In the genomic region with DNA sequence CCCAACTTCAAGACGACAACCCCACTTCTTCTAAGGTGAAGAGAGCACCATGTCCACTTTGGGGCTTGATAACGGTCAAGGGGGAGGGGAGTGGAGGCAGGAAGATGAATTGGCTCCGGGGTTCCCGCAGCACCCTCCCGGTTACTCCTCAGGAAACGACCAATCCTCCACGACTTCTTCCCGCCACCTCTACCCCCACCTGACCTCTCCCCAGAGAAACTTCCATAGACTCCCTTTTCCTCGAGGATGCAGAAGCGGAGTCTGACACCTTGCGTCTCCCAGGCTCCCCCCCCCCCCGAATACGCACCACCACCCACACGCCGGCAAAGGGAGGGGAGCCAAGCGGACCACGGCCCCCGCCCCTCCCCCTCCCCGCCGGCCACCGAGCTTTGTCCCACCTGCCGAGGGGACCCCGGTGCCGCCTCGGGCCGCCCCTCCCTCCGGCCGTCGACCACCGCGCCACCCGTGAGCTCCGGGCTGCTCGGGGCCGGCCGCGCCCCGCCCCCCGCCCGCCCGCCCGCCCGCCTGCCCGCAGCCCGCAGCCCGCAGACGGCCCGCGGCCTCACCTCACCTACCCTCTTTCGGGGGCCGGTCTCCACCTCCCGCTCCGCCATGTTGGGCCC, we compare ENCODE assay signal across 8 mouse cellular contexts. TPM values are rescaled to one million over a fixed set of nuclear protein-coding genes. Genes with fewer than 3 reads are reported as not detected.
DNase-seq lines count a peak whose midpoint lies in the region; ATAC-seq and TF ChIP-seq lines count a peak whose summit lies in the region.

No protein-coding gene starts in this region.

- no peaks in the 10 kb centered on the region for H3K36me3 ChIP-seq in forebrain, embryonic 14.5 days (ENCODE audit: control insufficient read depth, insufficient read depth, low read length)
- H3K36me3 ChIP-seq in hindbrain, embryonic 15.5 days = no peaks in the 10 kb centered on the region
- H3K36me3 ChIP-seq in midbrain, embryonic 15.5 days (replicated peaks) = no peaks in the 10 kb centered on the region

- ATAC-seq in forebrain, embryonic 14.5 days = peak; percentile 11; the same call in 1 of the 2 replicates
- peak; percentile 23; the same call in 1 of the 2 replicates for ATAC-seq in hindbrain, embryonic 15.5 days (ENCODE audit: low FRiP score, low read depth)
- ATAC-seq in midbrain, embryonic 15.5 days (replicated peaks) = peak; percentile 38

- H3K27ac ChIP-seq in left cerebral cortex, adult 2 months = peak overlapping the region; percentile 93
- H3K27ac ChIP-seq in forebrain, embryonic 14.5 days (ENCODE audit: low read depth, low read length) = peak overlapping the region; percentile 98
- H3K27ac ChIP-seq in hindbrain, embryonic 15.5 days (replicated peaks) = peak overlapping the region; percentile 100
- H3K27ac ChIP-seq in midbrain, embryonic 15.5 days = peak overlapping the region; percentile 95

- 0% methylated on average over 25 of the region's 53 CpGs for WGBS in forebrain, embryonic 14.5 days
- WGBS in hindbrain, embryonic 15.5 days = 3% methylated on average over 28 of the region's 53 CpGs
- 1% methylated on average over 17 of the region's 53 CpGs for WGBS in midbrain, embryonic 15.5 days

- peak overlapping the region; percentile 68 for H3K4me3 ChIP-seq in left cerebral cortex, adult 2 months
- peak overlapping the region; percentile 91 for H3K4me3 ChIP-seq in forebrain, embryonic 14.5 days (ENCODE audit: low read depth, low read length)
- peak overlapping the region; percentile 98 for H3K4me3 ChIP-seq in hindbrain, embryonic 15.5 days
- H3K4me3 ChIP-seq in midbrain, embryonic 15.5 days = peak overlapping the region; percentile 58

- no peaks in the 10 kb centered on the region for H3K9me3 ChIP-seq in forebrain, embryonic 14.5 days (replicated peaks; ENCODE audit: control insufficient read depth, low read length)
- no peaks in the 10 kb centered on the region for H3K9me3 ChIP-seq in hindbrain, embryonic 15.5 days
- H3K9me3 ChIP-seq in midbrain, embryonic 15.5 days = no peaks in the 10 kb centered on the region

- peak in 1 of 2 experiments; percentile 12 for DNase-seq in left cerebral cortex, adult 2 months (ENCODE audit: extremely low spot score in 1 of 2, low spot score in 2 of 2)
- no peak for DNase-seq in left cerebral cortex, adult 11 months (ENCODE audit: low spot score)
- DNase-seq in cerebellum, adult 11-12 months = peak; percentile 39
- peak; percentile 16 for DNase-seq in forebrain, embryonic 14.5 days (ENCODE audit: low spot score)
- DNase-seq in liver = peak; percentile 32
- DNase-seq in thymus, postnatal 0 days (ENCODE audit: low spot score) = peak; percentile 3

- no peaks in the 10 kb centered on the region for H3K27me3 ChIP-seq in forebrain, embryonic 14.5 days (replicated peaks; ENCODE audit: control insufficient read depth, insufficient read depth, low read length)
- H3K27me3 ChIP-seq in hindbrain, embryonic 15.5 days = no peaks in the 10 kb centered on the region
- no peaks in the 10 kb centered on the region for H3K27me3 ChIP-seq in midbrain, embryonic 15.5 days (replicated peaks)

- H3K9ac ChIP-seq in forebrain, embryonic 14.5 days (ENCODE audit: low read length) = peak overlapping the region; percentile 95
- peak overlapping the region; percentile 99 for H3K9ac ChIP-seq in hindbrain, embryonic 15.5 days
- peak overlapping the region; percentile 73 for H3K9ac ChIP-seq in midbrain, embryonic 15.5 days

- H3K4me1 ChIP-seq in forebrain, embryonic 14.5 days (ENCODE audit: control insufficient read depth, insufficient read depth, low read length) = peaks cover 5% of the 10 kb centered on the region; the same call in 1 of the 2 replicates
- peaks cover 18% of the 10 kb centered on the region for H3K4me1 ChIP-seq in hindbrain, embryonic 15.5 days (replicated peaks)
- peaks cover 11% of the 10 kb centered on the region for H3K4me1 ChIP-seq in midbrain, embryonic 15.5 days

- H3K4me2 ChIP-seq in forebrain, embryonic 14.5 days (ENCODE audit: low read length) = peak overlapping the region; percentile 69
- peak overlapping the region; percentile 86 for H3K4me2 ChIP-seq in hindbrain, embryonic 15.5 days
- H3K4me2 ChIP-seq in midbrain, embryonic 15.5 days = peak overlapping the region; percentile 60

- intact Hi-C loops in left cerebral cortex, adult 2 months (cut with DNase I) = loop anchor here (5.0 kb wide), 1 partner anchor 40 kb away; no protein-coding TSS in a partner anchor

- TF ChIP-seq CTCF in left cerebral cortex, adult 2 months (IDR thresholded peaks at IDR 0.05) = no peak

RNA-seq across cellular contexts. Expression of gene Zmym4, which starts 0.6 kb away (rescaled TPM):
- total RNA-seq in left cerebral cortex, adult 2 months (2021) = 10 to 100 TPM; 46.3 to 59.0 TPM
- polyA plus RNA-seq in forebrain, embryonic 14.5 days (2014; fragmentation: Nextera tagmentation; extraction: Ambion mirVana) = 22.7 and 25.8 TPM in 2 replicates
- polyA plus RNA-seq in hindbrain, embryonic 15.5 days (2015; fragmentation: Nextera tagmentation; extraction: Ambion mirVana) = 25.4 and 26.1 TPM in 2 replicates
- polyA plus RNA-seq in midbrain, embryonic 15.5 days (2015; fragmentation: Nextera tagmentation; extraction: Ambion mirVana) = 28.8 and 31.5 TPM in 2 replicates
- 12.0 and 14.3 TPM in 2 replicates for polyA plus RNA-seq in thymus, postnatal 0 days (2015; fragmentation: Nextera tagmentation; extraction: Ambion mirVana)

RNA-seq across cellular contexts. Expression of gene Sfpq, which starts 53.8 kb away (rescaled TPM):
- total RNA-seq in left cerebral cortex, adult 2 months (2021) = 100 to 1,000 TPM; 243 to 256 TPM
- 102 and 105 TPM in 2 replicates for polyA plus RNA-seq in forebrain, embryonic 14.5 days (2014; fragmentation: Nextera tagmentation; extraction: Ambion mirVana)
- polyA plus RNA-seq in hindbrain, embryonic 15.5 days (2015; fragmentation: Nextera tagmentation; extraction: Ambion mirVana) = 64.1 and 73.2 TPM in 2 replicates
- 70.6 and 77.3 TPM in 2 replicates for polyA plus RNA-seq in midbrain, embryonic 15.5 days (2015; fragmentation: Nextera tagmentation; extraction: Ambion mirVana)
- 112 and 127 TPM in 2 replicates for polyA plus RNA-seq in thymus, postnatal 0 days (2015; fragmentation: Nextera tagmentation; extraction: Ambion mirVana)
